Mouse (Mus musculus): Measurements from ENCODE around the gene Adam19.

Gene Adam19

DNA sequence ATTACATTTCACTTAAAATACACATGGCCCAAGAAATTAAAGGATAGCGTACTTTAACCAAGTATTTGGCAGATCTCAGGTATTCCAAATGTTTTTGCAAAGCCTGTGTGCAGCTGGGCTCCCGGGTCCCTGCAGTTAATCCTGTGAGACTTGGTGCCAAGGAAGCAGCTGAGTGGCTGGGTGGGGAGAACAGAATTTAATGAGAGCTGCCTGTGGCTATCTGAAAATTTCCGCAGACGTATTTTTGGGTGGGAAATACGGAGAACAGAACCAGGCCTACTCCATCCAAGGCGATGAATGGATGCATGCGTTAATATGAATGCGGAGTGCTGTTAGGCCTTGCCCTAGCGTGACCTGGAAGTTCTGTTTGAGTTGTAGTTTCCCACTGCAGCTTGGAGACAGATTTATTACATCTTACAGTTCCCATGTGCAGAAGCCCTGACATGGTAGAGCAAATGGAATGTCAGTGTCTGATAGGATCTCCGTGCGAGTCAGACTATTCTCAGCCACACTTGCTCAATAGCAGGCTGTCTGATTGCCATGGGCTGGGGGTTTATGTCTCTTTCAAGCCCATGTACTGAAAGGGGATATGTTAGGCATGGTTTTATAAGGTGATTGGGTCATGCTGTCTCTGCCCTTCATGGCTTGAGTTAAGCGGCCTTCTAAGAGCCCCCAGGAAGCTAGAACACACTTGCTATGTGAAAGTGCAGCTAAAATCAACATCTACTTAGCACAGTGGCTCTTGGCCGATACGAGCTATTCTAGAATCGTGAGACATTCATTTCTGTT lies 17.5 kb downstream of the Adam19 start:
- DNase-seq (ENCODE audit: low read depth, low spot score): peak; percentile 80

- no peak for DNase-seq (ENCODE audit: low read depth, low spot score)
These were observed 18.3 kb downstream of the Adam19 start for GRCm38 (mm10) chr11:46073850-46074688.

- DNase-seq (ENCODE audit: low read depth, low spot score): no peak
These were observed 19.7 kb downstream of the Adam19 start for GRCm38 (mm10) chr11:46075507-46075906.

DNA sequence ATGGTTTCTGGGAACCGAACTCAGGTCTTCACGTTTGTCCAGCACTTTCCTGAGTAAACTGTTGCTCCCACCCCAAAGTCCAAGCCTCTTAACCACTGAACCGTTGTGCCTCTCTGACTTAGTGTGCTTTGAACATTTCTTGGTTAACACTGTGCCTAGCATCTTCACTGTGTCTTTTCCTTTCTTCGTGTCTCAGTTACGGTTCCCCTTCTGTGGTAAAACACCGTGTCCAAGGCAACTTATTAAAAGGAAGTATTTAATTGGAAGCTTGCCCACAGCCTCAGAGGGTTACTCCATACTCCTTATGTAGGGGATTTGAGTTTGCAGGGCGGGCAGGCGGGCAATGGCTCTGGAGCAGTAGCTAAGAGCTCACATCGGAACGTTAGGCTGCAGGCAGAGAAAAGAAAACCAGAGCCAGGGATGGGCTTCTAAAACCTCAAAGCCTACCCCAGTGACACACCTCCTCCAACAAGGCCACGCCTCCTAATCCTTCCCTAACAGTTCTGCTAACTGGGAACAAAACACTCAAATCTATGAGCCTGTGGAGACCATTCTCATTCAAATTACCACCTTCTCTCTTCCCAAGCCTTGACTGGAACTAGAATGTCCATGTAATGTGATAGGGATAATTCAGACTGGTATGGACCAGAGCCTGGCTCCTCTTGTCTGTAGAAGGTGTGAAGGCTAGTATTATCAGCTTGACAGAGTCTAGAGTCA lies 20.8 kb downstream of the Adam19 start:
- no peak for DNase-seq (ENCODE audit: low read depth, low spot score)

GRCm38 (mm10) chr11:46077304-46077703 lies 21.5 kb downstream of the Adam19 start:
- no peak for DNase-seq (ENCODE audit: low read depth, low spot score)

DNA sequence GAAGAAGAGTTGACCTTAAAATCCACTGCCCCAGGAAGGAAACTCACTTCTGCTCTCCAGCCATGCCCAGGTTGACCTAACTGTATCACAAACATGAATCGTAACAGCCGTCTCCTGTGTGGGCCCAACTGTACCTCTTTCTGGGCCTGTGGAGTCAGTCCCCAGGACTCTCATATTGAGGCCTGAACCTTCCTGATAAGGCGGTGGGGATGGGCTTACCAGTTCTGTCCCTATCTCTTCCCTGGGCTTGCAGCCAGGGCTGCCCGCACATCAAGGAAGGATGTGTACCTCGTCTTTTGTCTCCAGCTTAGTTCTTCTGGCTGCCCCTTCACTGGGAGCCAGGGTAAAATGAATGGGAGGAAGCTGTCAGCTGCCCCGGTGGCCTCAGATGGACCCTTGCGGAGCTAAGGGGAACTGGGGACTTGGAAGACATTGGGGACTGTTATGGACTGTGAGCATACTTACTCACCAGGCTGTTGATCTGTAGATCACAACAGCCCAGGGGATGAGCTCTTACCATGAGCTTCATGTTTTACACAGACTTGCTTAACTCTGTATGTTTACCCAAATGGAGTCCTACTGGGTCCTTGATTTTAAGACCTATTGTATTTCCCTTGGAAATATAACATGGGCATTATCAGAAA lies 22.1 kb downstream of the Adam19 start:
- DNase-seq (ENCODE audit: low read depth, low spot score): no peak

DNA sequence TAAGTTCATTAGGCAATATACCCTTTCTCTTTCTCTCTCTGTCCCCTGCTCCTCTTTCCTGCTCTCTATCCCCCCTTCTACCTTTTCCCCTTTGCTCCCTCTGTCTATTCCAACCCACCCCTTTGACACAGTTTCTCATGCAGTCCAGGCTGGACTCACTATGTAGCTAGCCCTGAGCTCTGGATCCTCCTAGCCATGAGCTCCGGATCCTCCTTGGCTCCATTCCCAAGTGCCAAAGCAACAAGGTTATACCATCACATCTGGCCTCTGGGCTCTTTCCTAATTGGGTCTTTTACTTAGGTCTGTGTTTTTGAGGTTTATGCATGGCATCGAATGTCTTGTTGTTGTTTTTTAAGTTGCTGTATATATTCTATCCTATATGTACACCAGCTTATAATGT lies 25.3 kb downstream of the Adam19 start:
- no peak for DNase-seq (ENCODE audit: low read depth, low spot score)

GRCm38 (mm10) chr11:46083405-46083804 lies 27.6 kb downstream of the Adam19 start:
- no peak for DNase-seq (ENCODE audit: low read depth, low spot score)

- no peak for DNase-seq (ENCODE audit: low read depth, low spot score)
These were observed 28.1 kb downstream of the Adam19 start for GRCm38 (mm10) chr11:46083835-46084444.

- DNase-seq (ENCODE audit: low read depth, low spot score): peak; percentile 71
These were observed 28.8 kb downstream of the Adam19 start for GRCm38 (mm10) chr11:46084568-46084967.

DNA sequence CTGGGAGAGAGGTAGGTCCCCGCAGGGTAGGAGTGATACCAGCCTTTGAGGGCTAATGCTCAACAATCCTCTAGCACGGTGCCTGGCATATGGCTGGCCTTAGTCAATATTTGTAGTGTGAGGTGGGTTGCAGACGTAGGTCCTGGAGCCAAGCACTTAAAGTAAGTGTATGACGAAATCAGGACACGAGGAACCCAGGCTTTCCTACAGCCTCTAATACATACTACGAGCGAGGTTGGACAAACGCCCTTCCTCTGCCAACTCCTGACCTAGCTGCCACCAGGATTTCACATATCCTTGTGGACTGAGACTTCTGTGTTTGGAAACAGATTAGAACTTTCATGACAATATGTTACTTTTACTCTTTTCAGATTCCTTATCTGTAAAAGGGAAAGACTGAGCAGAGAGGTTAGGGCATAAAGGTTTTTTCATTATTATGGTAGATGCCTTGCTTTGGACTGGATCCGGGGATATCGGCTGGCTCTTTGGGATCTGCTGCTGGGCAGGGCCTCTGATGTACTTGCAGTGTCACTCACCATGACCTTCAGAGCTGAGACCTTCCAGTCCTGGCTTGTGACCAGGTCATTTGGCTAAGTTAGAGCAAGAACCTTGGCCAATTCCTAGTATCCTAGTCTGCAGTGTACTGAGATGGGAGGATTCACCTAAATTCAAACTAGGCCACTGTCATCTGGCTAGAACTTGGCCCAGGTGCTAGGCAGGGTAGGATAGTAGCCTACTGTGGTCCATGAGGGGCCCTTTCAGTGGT lies 29.8 kb downstream of the Adam19 start:
- DNase-seq (ENCODE audit: low read depth, low spot score): no peak

- DNase-seq (ENCODE audit: low read depth, low spot score): no peak
These were observed 30.7 kb downstream of the Adam19 start for GRCm38 (mm10) chr11:46086446-46086845.

DNA sequence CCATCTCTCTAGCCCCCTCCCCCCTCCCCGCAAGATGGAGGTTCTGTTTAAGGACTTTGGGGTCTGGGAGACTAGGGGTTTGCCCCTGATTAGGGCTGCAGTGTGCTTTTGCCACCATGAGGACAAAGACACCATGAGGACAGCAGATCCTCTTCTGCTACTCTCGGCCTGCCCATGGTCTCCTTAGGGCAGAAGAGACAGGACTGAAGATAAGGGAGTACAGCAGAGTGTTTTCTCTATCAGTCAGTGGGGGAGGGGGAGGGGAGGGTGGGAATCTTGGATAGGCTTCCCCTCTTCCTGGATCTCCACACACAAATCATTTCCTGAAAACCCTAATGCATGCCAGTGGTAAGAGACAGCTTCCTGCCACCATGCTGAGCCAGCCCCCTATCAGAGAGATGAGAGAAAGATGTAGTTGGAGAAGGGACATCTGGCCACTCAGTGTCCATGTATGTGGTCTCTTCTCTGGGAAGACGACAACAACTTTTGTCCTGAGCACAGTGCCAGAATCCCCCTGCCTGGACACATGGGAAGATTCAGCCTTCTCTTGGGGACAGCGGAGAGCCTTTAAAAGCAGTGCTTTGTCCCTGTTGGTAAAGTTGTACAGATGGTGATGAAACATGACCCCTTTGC lies 33.4 kb downstream of the Adam19 start:
- peak; percentile 23 for DNase-seq (ENCODE audit: low read depth, low spot score)

DNA sequence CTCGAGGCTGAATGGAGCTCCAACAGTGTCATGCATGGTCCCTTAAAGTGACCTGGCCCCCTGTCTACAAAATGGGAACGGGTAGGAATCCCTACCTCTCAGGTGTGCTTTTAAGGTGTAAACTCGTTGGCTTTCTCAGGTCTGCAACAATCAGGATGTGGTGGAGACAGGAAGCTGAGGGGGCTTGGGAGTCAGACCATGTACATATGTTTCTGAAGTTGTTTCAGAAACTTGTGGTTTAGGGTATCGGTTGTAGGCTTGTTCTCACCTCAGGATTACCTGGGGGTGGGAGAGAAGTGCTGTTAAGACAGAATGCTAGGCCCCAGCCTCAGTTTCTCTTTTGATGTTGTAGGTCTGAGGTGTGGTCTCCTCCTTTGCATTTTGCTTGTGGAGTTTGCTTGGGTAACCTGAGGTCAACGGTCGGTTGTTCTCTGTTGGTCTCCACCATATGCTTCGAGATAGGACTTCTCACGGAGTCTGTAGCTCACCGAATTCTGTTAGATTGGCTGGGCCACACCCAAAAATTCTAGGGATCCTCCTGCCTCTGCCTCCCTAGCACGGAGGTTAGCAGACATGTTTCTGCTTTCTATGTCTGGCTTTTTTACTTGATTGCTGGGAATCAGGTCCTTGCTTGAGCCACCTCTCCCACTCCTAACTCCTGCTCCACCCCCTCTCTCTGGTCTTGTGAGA lies 34.4 kb downstream of the Adam19 start:
- no peak for DNase-seq (ENCODE audit: low read depth, low spot score)

GRCm38 (mm10) chr11:46090951-46091667 lies 35.3 kb downstream of the Adam19 start:
- no peak for DNase-seq (ENCODE audit: low read depth, low spot score)

DNA sequence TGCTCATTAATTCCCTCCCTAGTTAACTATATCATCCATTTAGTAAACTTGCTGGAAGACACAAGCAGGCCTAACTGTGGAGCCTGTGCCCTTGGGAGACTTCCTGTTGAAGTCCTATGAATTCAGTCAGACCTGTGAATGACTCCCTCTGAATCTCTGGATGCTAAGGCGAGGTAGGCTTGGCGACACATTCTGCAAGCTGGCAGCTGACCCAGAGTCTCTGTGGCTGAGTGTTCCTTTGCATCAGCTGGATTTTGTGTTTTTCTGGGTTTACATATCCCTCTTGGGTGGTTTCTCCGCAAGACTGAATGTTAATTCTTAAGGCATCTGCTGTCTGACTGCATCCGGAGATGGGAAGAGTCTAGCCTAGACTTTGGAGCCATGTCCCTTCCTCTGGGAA lies 36.3 kb downstream of the Adam19 start:
- peak; percentile 57 for DNase-seq (ENCODE audit: low read depth, low spot score)

DNA sequence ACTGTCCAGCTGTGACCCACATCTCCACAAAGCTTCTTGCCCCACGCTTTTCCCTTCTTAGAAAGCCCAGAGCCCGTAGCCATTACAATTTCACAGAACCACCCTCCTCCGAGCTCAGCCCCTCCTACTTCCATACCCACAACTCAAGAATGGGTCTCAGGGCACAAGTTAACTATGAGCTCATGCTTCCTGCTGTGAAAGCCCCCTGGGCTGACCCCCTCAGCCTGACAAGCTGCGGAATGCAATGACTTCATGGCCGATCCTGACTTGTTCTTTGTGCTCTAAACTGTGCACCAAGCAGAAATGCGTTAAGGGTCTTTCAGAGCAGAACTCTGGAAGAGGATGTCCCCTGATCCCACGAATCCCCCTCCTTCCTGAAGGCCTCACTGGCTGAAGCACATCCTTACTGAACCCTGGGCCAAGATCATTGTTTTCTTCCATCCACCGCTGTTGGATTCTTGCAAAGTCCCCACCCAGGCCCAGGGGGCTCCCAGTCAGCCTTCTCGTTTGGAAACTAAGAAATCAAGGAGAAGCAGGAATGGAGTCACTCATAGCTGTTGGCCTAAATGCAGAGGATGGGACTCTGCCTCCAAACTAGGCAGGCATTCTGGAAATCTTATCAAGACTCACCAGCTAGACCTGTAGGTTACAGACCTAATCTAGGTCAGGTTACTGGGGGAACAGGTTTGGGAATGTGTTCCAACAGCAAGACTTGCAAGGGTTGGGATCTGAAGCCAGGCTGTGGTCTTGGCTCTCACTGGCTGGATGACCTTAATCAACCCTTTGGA lies 39.9 kb downstream of the Adam19 start:
- no peak for DNase-seq (ENCODE audit: low read depth, low spot score)

- no peak for DNase-seq (ENCODE audit: low read depth, low spot score)
These were observed 40.5 kb downstream of the Adam19 start for GRCm38 (mm10) chr11:46096265-46096649.

Data from 3T3-L1 (cell line).